Mouse (Mus musculus) lung, postnatal 0 days (tissue): ENCODE results near the gene Nubp1. TPM values are rescaled to one million over a fixed set of nuclear protein-coding genes. Genes with fewer than 3 reads are reported as not detected.

Source experiments
- ATAC-seq: fragments of 200-750 bp; cut with Nextera tagmentation; 2 replicates; pipeline ENCODE4 v1.8.0; 2017; ENCODE audit warnings: moderate library complexity
- DNase-seq: peaks from one replicate; pipeline ENCODE4 v3.0.0-alpha.2; 2016; ENCODE audit warnings: low spot score
- H3K27ac ChIP-seq: fragments of 300-500 bp; sonication (generic); 2 replicates; pipeline ENCODE4 v1.5.1; 2014; ENCODE audit warnings: antibody characterized with exemption, mild to moderate bottlenecking, low read length, mixed read lengths
- H3K27me3 ChIP-seq: fragments of 300-500 bp; sonication (generic); replicated peaks from 2 replicates; pipeline ENCODE4 v1.6.1; 2014; ENCODE audit warnings: low read length, mixed read lengths; ENCODE audit not compliant: insufficient read depth
- H3K36me3 ChIP-seq: fragments of 300-500 bp; sonication (generic); 2 replicates; pipeline ENCODE4 v1.6.1; 2014; ENCODE audit warnings: low read length, mixed read lengths; ENCODE audit not compliant: insufficient read depth
- H3K4me1 ChIP-seq: fragments of 300-500 bp; sonication (generic); 2 replicates; pipeline ENCODE4 v1.6.1; 2014; ENCODE audit warnings: antibody characterized with exemption, low read depth, low read length, mixed read lengths; ENCODE audit not compliant: insufficient read depth
- H3K4me2 ChIP-seq: fragments of 300-500 bp; sonication (generic); replicated peaks from 2 replicates; pipeline ENCODE4 v1.6.1; 2014; ENCODE audit warnings: low read depth, mild to moderate bottlenecking, low read length, moderate library complexity, mixed read lengths
- H3K4me3 ChIP-seq: fragments of 300-500 bp; sonication (generic); 2 replicates; pipeline ENCODE4 v1.5.1; 2014; ENCODE audit warnings: low read depth, low read length
- H3K9ac ChIP-seq: fragments of 300-500 bp; sonication (generic); replicated peaks from 2 replicates; pipeline ENCODE4 v1.6.1; 2014; ENCODE audit warnings: low read depth, mild to moderate bottlenecking
- H3K9me3 ChIP-seq: fragments of 300-500 bp; sonication (generic); 2 replicates; pipeline ENCODE4 v1.6.1; 2016; ENCODE audit warnings: low read length, mixed read lengths
- CTCF ChIP-seq: IDR thresholded peaks from 2 replicates; pipeline ENCODE4 v1.5.1; 2016; ENCODE audit warnings: antibody characterized with exemption, mild to moderate bottlenecking
- EP300 ChIP-seq: IDR thresholded peaks from 2 replicates; pipeline ENCODE4 v1.6.1; 2016; ENCODE audit warnings: antibody characterized with exemption, mild to moderate bottlenecking, control low read depth
- WGBS: fragments of 180-500 bp; shearing (Covaris S2); extraction: QIAGEN DNeasy Blood & Tissue Kit; methylation state at CpG from one replicate; pipeline ENCODE4 v1.1.7; 2014; 5-methylcytosine and 5-hydroxymethylcytosine counted together
- polyA plus RNA-seq: library from polyadenylated mRNA; unstranded; fragments of >200 nt; fragmentation: Nextera tagmentation; extraction: Ambion mirVana; gene quantifications from 2 replicates; pipeline ENCODE4 v1.2.1, GENCODE M21; 2015

Nubp1 gene
- polyA plus RNA-seq, 1 experiment from 2014 or later: 31.2 TPM

DNA sequence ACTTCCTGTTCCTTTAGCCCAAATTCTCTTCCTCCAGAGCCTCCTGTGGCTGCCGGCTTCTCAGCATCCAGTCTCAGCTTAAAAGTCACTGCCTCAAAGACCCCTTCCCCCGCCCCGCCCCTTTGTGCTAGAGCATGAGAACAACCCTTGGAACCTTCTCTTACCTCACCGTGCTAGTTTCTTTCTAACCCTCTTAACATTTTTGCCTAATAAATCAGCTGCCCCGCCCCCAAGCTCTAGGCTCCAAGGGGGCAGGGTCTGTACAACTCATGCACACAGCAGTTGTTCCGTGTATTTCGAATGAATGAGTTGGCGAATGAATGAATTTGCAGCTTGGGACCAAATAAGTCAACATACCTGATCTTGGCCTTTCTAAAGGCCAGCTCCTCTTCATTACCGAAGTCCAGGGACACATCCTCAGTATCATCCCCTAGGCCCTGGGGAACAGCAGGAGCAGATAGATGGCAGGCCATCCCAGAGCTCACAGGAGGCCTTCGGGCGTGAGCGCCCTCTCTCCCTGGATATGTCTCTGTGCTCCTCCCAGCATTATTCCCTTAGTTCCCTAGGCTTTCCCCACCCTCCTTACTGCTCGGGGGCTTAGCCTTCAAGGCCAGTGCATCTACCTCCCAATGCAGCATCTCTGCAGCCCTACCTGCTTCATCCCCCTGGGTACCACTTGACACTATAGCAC, 35.0 kb downstream of the Nubp1 start:
- ATAC-seq: peak; percentile 37

GRCm38 (mm10) chr16:10447264-10447594, 35.5 kb downstream of the Nubp1 start, which contains the start of gene Tvp23a:
Gene Tvp23a, minus strand, starts transcription at chr16:10447362.
- peak; percentile 56 for DNase-seq
- Histone ChIP-seq H3K4me1 (peaks cover 10% of the 10 kb centered on the region; the same call in 1 of the 2 replicates), H3K4me2 (peak within 1 kb of the TSS; percentile 33), H3K27ac (no peak within 1 kb of the TSS), H3K9ac (no peak within 1 kb of the TSS), H3K36me3 (no peaks in the 10 kb centered on the region), H3K27me3 (no peaks in the 10 kb centered on the region), H3K9me3 (no peaks in the 10 kb centered on the region), H3K4me3 (no peak within 1 kb of the TSS)
- 13% methylated on average over 12 of the region's 12 CpGs for WGBS
- peak; percentile 46; the same call in 1 of the 2 replicates for ATAC-seq
- no peak for TF ChIP-seq CTCF
- TF ChIP-seq EP300: no peak

More for the DNA sequence above, 35.0 kb downstream of the Nubp1 start:
- H3K27ac ChIP-seq: no peak overlapping the region
- no peaks in the 10 kb centered on the region for H3K36me3 ChIP-seq
- peak; percentile 23 for DNase-seq
- no peak overlapping the region for H3K4me3 ChIP-seq
- H3K4me2 ChIP-seq: peak overlapping the region; percentile 33
- TF ChIP-seq CTCF (no peak), EP300 (no peak)
- 24% methylated on average over 13 of the region's 13 CpGs for WGBS
- peaks cover 5% of the 10 kb centered on the region; the same call in 1 of the 2 replicates for H3K4me1 ChIP-seq
- no peak overlapping the region for H3K9ac ChIP-seq
- no peaks in the 10 kb centered on the region for H3K27me3 ChIP-seq
- H3K9me3 ChIP-seq: no peaks in the 10 kb centered on the region

DNA sequence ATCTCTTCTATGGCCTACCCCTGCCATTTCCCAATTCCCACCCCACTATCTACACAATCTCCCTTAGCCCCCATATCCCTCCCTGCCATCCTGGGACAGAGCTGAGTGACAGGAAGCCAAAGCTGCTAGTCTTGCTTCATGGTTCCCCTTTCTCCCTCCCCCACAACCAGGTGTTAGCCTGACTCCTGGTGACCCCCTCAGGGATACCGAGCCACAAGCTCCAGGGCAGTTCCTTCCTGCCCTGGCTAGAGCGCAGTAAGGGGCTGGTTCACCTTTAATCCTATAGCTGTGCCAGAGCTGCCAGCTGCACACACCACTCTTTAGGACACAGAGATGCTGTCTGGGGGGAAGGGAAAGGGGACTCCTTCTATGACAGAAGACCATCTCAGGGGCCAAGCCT, 36.0 kb downstream of the Nubp1 start:
- H3K27ac ChIP-seq: no peak overlapping the region
- H3K9me3 ChIP-seq: no peaks in the 10 kb centered on the region
- 56% methylated on average over 2 of the region's 2 CpGs for WGBS
- H3K4me2 ChIP-seq: no peak overlapping the region
- H3K36me3 ChIP-seq: no peaks in the 10 kb centered on the region
- H3K9ac ChIP-seq: no peak overlapping the region
- DNase-seq: no peak
- no peak overlapping the region for H3K4me3 ChIP-seq
- TF ChIP-seq EP300: no peak
- no peak for TF ChIP-seq CTCF
- H3K4me1 ChIP-seq: peaks cover 15% of the 10 kb centered on the region; the same call in 1 of the 2 replicates
- H3K27me3 ChIP-seq: no peaks in the 10 kb centered on the region
- ATAC-seq: no peak

GRCm38 (mm10) chr16:10448931-10449330, 37.2 kb downstream of the Nubp1 start:
- no peak overlapping the region for H3K9ac ChIP-seq
- H3K9me3 ChIP-seq: no peaks in the 10 kb centered on the region
- H3K27me3 ChIP-seq: no peaks in the 10 kb centered on the region
- no peaks in the 10 kb centered on the region for H3K36me3 ChIP-seq
- ATAC-seq (no peak), DNase-seq (no peak)
- peaks cover 22% of the 10 kb centered on the region; the same call in 1 of the 2 replicates for H3K4me1 ChIP-seq
- H3K27ac ChIP-seq: no peak overlapping the region
- no peak overlapping the region for H3K4me3 ChIP-seq
- TF ChIP-seq EP300 (no peak), CTCF (no peak)
- 84% methylated on average over 9 of the region's 9 CpGs for WGBS
- H3K4me2 ChIP-seq: no peak overlapping the region

DNA sequence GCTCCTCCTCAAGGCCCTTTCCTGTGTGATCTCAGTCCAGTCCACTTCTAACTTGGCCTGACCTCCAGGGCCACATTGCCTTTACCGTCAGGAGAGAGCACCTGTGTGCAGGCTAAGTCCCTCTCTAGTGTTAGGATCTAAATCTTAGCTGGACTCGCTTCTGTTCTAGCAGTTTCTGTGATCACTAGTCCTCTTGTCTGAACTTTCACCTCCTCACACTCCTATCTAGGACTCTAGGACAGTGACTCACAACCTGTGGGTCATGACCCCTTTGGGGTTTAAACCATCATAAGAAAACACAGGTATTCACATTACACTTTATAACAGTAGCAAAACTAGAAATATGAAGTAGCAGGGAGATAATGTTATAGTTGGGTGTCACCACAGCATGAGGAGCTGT, 40.2 kb downstream of the Nubp1 start:
- no peak for TF ChIP-seq EP300
- H3K27ac ChIP-seq: peak overlapping the region; percentile 62
- no peak overlapping the region for H3K9ac ChIP-seq
- no peaks in the 10 kb centered on the region for H3K36me3 ChIP-seq
- no peaks in the 10 kb centered on the region for H3K27me3 ChIP-seq
- H3K4me2 ChIP-seq: no peak overlapping the region
- peak; percentile 35 for ATAC-seq
- H3K4me3 ChIP-seq: no peak overlapping the region
- 40% methylated on average over 2 of the region's 2 CpGs for WGBS
- no peaks in the 10 kb centered on the region for H3K9me3 ChIP-seq
- H3K4me1 ChIP-seq: peaks cover 22% of the 10 kb centered on the region; the same call in 1 of the 2 replicates
- DNase-seq: no peak

- 6% methylated on average over 8 of the region's 8 CpGs for WGBS
- peak; percentile 88; the same call in 1 of the 2 replicates for TF ChIP-seq EP300
- TF ChIP-seq CTCF: no peak
- Histone ChIP-seq H3K4me1 (peaks cover 22% of the 10 kb centered on the region; the same call in 1 of the 2 replicates), H3K27ac (peak overlapping the region; percentile 62), H3K27me3 (no peaks in the 10 kb centered on the region), H3K9ac (no peak overlapping the region), H3K4me3 (no peak overlapping the region), H3K4me2 (no peak overlapping the region; the same call in 1 of the 2 replicates), H3K9me3 (no peaks in the 10 kb centered on the region), H3K36me3 (no peaks in the 10 kb centered on the region)
- ATAC-seq: peak; percentile 94
- peak; percentile 96 for DNase-seq
These were observed 40.7 kb downstream of the Nubp1 start for GRCm38 (mm10) chr16:10452445-10452896.
